Mouse (Mus musculus) layer of hippocampus, postnatal 14 days (tissue): Measurements from ENCODE around the gene Cap1. TPM values are rescaled to one million over a fixed set of nuclear protein-coding genes. Genes with fewer than 3 reads are reported as not detected.
"Not testable (repeated sequence)": the region's sequence is repeated elsewhere in the genome, so short reads cannot be mapped to it uniquely, and the experiment has no call there.

Experiments
- DNase-seq, 2 experiments: peaks; one replicate each; pipeline ENCODE4 v3.0.0; 2021 to 2022; ENCODE audit warnings: low spot score in 2 of 2, mixed read lengths in 1 of 2
- total RNA-seq, 2 experiments: library from RNA; stranded (reverse); gene quantifications; 2 replicates each; pipeline ENCODE4 v1.2.3; 2021

Cap1 gene
- total RNA-seq, 2 experiments from 2014 or later = 231 to 249 TPM

DNA sequence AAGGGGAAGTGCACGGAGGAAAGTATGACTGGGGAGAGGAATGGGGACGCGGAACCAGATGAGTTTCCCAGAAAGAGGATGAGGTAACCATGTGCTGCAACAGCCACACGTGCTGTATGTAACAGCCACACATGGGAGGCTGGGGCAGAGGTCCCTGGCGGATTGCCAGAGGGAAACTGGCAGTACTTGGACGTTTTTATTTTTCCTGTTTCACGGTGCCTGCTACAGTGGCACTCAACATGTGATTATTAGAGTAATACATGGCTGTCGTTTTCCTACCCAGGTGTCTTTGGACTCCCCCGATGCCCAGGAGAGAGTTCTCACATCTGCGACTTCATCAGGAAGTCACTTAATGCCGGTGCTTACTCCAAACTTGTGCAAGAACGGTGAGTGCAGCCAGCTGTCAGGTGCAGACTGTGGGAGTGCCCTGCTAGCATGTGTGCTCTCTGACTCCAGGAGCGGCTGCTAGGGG is 37.7 kb downstream of the Cap1 start:
- DNase-seq = no peak

DNA sequence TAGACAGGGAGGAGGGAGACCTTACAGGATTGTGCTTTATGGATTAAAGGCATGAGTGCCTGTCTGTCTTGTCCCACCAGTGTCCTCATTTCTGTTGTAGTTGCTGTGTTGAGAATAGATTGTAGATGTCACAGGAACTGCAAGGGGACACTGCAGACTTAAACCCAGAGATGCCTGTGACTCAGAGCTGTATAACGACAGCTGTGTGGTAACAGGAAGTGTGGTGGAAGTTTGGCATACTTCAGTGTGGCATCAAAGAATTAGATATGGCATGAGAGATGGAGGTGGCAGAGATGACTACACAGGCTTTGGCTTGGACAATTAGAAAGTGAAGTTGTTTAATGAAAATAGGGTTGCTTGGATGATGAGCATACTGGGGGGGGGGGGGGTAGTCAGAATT is 47.4 kb downstream of the Cap1 start:
- DNase-seq = no peak

DNA sequence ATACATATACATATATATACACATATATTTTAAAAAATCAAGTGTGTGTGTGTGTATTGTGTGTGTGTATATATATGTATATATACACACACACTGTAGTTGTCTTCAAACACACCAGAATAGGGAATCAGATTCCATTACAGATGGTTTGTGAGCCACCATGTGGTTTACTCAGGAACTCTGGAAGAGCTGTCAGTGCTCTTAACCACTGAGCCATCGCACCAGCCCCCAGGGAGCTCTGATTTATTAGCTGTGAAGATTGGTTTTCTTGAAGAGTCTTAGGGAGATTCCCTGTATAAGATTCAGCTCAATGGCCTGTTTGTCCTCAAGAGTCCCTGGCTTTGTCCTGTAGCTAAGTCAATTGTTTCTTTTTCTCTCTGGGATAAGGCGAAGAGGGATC is 47.9 kb downstream of the Cap1 start:
- DNase-seq = no peak

DNA sequence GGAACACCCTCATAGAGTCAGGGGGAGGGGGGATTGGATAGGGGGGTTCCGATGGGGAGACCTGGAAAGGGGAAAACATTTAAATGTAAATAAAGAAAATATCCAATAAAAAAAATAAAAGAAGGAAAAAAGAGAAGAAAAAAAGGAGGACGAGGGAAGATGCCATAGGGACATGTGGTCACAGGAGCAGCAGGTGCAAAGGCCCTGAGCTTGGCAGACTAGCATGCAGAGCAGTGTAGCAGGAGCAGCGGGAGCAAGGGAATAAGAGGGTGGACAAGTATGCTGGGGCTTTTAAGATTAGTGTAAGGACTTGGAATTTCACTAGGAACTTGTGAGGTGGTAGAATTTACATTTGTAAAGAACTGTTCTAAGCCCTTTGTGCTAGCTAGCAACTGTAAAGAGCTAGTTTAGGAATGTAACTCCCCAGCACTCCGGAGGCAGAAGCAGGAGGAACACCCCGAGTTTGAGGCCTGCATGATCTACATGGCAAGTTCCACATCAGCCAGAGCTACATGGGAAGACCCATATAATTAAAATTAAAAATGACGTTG is 48.6 kb downstream of the Cap1 start:
- DNase-seq = no peak

DNA sequence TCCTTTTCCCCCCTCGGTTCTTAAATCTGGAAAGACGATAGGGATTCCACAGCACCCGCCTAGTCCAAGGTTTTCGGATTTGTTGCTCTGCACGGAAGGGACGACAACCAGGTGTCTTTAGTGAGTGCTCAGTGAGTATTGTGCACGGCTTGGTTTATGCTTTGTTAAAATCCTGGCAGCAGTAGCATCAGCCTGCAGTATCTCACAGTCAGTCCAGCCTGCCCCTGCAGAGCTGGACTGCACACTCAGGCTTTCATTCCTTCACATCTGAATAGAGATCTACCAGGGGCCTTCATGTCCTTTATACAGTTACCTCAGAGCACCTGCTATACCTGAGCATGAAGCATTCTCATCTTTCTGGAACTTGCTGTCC is 49.5 kb downstream of the Cap1 start:
- DNase-seq = no peak

DNA sequence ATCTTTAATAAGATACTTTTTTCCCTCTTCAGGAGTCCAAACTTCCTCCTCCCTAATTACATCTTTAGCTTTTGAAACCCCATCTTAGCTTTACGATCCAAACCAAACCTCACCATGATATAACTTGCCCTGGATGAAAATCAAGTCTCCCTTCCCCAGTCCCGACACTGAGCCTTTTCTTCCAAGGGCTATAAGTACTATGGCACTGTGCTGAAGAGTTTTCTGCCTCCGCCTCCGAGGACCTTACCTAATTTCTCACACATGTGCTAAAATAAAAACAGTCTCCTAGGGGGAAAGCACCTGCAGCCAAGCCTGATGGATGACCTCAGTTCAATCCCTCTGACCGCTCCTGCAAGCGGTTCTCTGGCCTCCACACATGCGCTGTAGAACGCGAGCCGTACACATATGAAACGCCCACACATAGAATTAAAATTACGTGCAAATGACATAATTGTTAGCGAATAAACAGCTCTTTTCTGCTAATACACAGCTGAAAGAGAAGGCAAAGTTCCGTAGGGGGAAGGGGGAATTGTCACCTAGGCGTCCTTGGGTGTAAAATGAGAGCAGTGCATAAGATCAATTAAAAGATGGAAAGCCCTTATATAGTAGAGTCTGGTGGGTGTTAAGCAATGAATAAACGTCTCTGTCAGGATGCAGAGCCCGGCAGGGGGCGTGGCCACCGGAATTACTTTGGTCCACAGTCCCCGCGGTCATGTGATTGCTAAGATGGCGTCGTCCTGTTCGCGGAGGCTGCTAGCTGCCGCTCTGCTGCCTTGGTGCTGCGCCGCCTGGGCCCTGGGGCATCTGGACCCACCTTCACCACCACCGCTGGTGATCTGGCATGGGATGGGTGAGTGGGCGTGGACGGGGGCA is 50.1 kb downstream of the Cap1 start, which contains the start of gene Ppt1:
Ppt1 (plus strand) TSS at position 713 of the 873 bp plus-strand sequence.
- DNase-seq = peak; percentile 86 to 94

DNA sequence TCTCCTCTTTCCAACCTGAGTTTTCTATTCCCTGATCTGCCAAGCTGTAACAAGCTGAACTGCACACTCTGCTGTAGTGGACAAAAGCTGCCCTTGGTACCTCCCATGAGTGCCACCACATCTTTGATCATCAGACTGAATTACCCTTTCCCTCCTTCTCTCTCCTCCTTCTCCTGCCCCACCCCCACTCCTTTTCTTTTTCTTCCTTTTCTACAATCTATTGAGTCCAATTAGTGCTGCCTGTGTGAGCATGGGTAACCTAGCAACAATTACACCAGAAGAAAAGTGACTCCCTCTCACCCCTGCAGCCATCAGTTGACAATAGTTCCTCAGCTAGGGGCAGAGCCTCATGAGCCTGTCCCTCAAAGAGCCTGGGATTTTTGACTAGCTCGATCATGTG is 54.0 kb downstream of the Cap1 start:
- no peak for DNase-seq

DNA sequence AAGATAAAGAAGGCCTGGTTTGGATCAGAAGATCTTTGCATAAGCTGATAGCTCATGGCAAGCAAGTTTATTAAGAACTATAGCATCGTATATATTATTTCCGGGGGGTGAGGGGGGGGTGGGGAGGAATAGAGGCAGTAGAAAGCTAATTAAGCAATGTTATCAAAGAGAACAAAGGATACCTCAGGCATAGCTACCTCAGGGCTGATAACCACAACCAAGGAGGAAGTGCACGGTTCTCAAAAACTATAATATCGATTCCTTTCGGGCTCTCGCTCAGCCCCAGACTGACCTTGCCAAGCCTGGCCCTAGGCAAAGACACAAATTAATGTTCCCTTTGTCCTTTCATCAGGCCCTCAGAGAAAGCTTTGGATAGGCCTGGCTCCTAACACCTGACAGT is 56.5 kb downstream of the Cap1 start:
- DNase-seq = no peak

DNA sequence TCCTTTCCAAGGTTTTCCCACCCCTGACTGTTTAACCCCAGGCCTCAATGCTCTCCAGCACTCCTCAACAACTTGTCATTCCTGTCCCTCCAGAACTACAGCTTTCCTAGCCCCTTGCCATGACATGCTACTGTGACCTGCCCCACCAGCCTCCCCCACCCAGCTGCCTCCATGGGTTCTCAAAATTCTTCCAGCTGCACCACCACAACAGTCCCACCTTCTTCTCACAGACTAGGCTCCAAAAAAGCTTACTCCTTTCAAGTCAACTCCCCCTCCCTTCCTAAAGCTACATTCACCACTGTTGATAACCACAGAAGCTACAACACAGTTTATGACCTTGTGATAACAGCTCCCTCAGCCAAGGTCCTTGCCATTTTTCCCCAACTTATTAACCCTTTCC is 58.2 kb downstream of the Cap1 start:
- no peak for DNase-seq

DNA sequence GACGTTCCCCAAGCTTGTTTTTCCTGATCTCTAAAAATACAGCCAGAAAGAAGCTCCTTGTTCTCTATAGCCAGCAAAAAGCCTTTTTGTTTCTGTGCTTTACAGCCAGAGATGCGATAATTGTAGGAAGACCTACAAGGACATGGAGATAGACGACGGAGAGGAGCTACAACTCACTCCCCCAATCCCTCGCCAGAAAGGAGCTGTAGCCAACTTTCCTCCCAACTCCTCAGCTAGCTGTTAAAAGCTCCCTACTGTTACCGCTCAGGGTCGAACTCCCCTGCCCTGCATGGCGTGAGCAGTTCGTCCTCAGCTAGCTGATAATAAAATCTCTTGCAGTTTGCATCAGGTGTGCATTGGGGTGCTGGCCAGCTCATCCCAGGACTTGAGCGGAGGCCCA is 64.9 kb downstream of the Cap1 start:
- not testable (repeated sequence) for DNase-seq

DNA sequence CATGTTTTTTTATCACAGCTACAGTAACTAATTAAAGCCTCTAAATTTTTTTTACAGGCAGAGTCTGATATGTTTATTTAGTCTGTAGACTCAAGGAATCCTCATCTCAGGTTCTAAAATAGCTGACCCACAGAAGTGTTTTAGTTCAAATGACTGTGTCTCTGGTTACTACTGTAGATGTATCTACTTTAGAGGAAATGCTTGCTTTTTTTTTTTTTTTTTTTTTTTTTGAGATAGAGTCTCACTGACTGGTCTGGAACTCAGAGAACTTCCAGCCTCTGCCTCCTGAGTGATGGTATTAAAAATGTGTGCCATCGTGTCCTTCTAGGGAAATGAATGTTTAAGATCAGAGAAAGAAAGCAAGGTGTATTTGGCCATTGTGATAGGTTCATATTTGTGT is 69.7 kb downstream of the Cap1 start:
- no peak for DNase-seq

DNA sequence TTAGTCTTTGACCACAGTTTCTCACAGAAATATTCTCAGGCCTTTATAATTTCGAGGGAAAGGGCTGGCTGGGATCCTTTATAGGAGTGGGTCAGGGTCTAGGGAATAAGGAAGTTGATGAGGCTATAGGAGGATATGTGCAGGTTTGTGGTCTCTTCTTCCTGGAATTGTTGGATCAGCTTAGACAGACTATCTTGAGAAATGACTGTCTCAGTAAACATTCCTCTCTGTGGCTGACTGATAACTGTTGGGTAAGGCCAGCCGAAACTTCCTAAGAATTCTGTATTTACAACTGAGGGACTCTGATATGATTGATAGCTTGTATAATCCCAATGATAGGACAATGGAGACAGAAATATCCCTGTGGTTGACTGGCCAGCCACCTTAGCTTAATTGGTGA is 74.0 kb downstream of the Cap1 start:
- DNase-seq = no peak

DNA sequence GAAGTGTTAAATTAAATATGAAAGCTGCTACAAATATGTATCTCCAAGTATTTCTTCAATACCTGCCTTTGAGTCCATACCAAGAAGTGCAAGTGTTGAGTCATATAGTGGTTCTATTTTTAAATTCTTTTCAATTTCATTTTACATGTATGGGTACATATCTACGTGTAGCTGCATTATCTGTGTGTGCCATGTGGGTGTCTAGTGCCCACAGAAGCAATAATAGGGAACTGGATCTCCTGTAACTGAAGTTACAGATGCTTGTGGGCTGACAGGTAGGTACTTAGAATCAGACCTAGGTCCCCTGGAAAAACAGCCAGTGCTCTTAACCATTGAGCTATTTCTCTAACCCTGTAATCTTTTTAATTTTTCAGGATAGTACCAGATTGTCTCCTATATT is 74.7 kb downstream of the Cap1 start:
- DNase-seq = no peak

Other genes with a start within 250 kb of the Cap1 start
- not detected for gene 9530002B09Rik, start 196.8 kb downstream of the Cap1 start, total RNA-seq
- 10 to 100 TPM; 81.0 to 86.8 TPM for gene Ppt1, start 49.8 kb downstream of the Cap1 start, total RNA-seq
- 10 to 100 TPM; 71.2 to 86.1 TPM for gene Mfsd2a, start 75.1 kb upstream of the Cap1 start, total RNA-seq
- gene Mycl, start 109.6 kb upstream of the Cap1 start, total RNA-seq = 10 to 100 TPM; 41.7 to 47.2 TPM
- gene Trit1, start 130.5 kb upstream of the Cap1 start, total RNA-seq = 10 to 100 TPM; 25.2 to 27.6 TPM
- under 1 TPM; 0.62 to 0.86 TPM for gene Bmp8b, start 219.1 kb upstream of the Cap1 start, total RNA-seq
- gene Oxct2b, start 230.2 kb upstream of the Cap1 start, total RNA-seq = under 1 TPM; 0.30 to 0.38 TPM